Mouse (Mus musculus): ENCODE data around the gene Fbxo44. TPM values are rescaled to one million over a fixed set of nuclear protein-coding genes. Genes with fewer than 3 reads are reported as not detected.

Fbxo44 gene
- total and polyA plus RNA-seq, 3 experiments, result 2.3 to 6.2 TPM; not detected in 1

DNA sequence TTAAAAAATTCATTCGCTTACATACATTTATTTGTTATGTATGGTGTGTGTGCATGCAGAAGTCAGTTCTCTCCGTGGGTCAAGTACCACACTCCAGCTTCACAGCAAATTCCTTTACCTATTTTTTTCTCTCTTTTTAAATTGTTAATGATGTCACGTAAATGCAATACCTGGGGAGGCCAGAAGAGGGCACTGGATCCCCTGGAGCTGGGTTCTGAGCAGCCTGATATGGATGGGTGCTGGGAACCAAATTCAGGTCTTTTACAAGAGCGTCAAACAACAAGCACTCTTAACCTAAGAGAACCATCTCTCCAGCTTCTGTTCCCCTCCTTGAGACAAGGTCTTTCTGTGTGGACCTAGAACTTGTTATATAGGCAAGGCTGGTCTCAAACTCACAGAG lies 43.6 kb downstream of the Fbxo44 start:
- no peaks in the 10 kb centered on the region; a peak in 1 of 4 replicates for H3K36me3 ChIP-seq (ENCODE audit: control insufficient read depth in 1 of 2, insufficient read depth in 2 of 2, low read length in 2 of 2)
- no peak overlapping the region for H3K4me3 ChIP-seq (ENCODE audit: control insufficient read depth in 1 of 2, insufficient read depth in 1 of 2, low read depth in 2 of 2, low read length in 2 of 2)
- H3K4me1 ChIP-seq (ENCODE audit: control insufficient read depth in 1 of 2, insufficient read depth in 2 of 2, low read length in 2 of 2), result peaks cover 0 to 5% of the 10 kb centered on the region in 2 experiments; a peak in 2 of 4 replicates
- no peaks in the 10 kb centered on the region for H3K79me2 ChIP-seq (ENCODE audit: control insufficient read depth, insufficient read depth, low read length, poor library complexity)
- no peak overlapping the region for H3K27ac ChIP-seq (ENCODE audit: control insufficient read depth, low read depth, low read length)
- DNase-seq (ENCODE audit: low read depth, low spot score), result peak; percentile 67
- H3K27me3 ChIP-seq (ENCODE audit: control insufficient read depth in 1 of 2, insufficient read depth in 2 of 2, low read length in 2 of 2), result no peaks in the 10 kb centered on the region
- H3K9me3 ChIP-seq (replicated peaks; ENCODE audit: insufficient read depth, low read length), result no peaks in the 10 kb centered on the region
- TF ChIP-seq SMC3 (IDR thresholded peaks at IDR 0.05; ENCODE audit: low read depth, low read length) (peak; percentile 36), CTCF (IDR thresholded peaks at IDR 0.05 in 2 of 3, conservative IDR thresholded peaks at IDR 0.05 in 1 of 3; ENCODE audit: control insufficient read depth in 1 of 3, insufficient read depth in 1 of 3, low read depth in 2 of 3, low read length in 3 of 3, poor library complexity in 1 of 3, severe bottlenecking in 1 of 3) (peak; percentile 56 to 66 (median 63)), SIN3A (IDR thresholded peaks at IDR 0.05; ENCODE audit: low read length) (no peak), RAD21 (IDR thresholded peaks at IDR 0.05; ENCODE audit: low read depth, low read length) (peak; percentile 22), TAL1 (IDR thresholded peaks at IDR 0.05; ENCODE audit: low read length) (no peak)
- H3K9ac ChIP-seq (ENCODE audit: control insufficient read depth, low read depth, low read length, poor library complexity, severe bottlenecking), result no peak overlapping the region

DNA sequence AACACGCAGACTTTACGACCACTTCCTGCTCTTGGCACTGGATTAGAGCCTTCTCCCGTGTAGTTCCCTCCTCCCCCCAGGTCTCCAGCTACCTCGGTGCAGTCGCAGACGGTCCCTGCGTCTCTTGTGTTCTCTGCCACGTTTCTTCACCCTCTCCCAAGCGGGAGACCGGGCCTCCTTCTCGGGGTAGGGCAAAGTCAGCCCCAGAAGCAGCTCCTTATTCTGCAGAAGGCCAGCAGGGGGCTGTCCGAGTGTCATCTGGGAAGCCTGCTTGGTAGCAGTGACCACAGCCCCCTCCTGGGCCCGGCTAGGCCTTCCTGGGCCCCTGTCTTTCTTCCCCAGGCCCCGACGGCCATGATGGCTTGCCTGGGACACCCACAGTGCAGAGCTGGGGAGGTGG lies 44.8 kb downstream of the Fbxo44 start:
- peak overlapping the region; percentile 70 for H3K9ac ChIP-seq (ENCODE audit: control insufficient read depth, low read depth, low read length, poor library complexity, severe bottlenecking)
- no peaks in the 10 kb centered on the region for H3K9me3 ChIP-seq (replicated peaks; ENCODE audit: insufficient read depth, low read length)
- H3K27me3 ChIP-seq (ENCODE audit: control insufficient read depth in 1 of 2, insufficient read depth in 2 of 2, low read length in 2 of 2), result no peaks in the 10 kb centered on the region
- DNase-seq (ENCODE audit: low read depth, low spot score), result peak; percentile 66
- no peaks in the 10 kb centered on the region for H3K79me2 ChIP-seq (ENCODE audit: control insufficient read depth, insufficient read depth, low read length, poor library complexity)
- TF ChIP-seq CTCF (IDR thresholded peaks at IDR 0.05 in 2 of 3, conservative IDR thresholded peaks at IDR 0.05 in 1 of 3; ENCODE audit: control insufficient read depth in 1 of 3, insufficient read depth in 1 of 3, low read depth in 2 of 3, low read length in 3 of 3, poor library complexity in 1 of 3, severe bottlenecking in 1 of 3), result peak; percentile 43 to 62 (median 54)
- TF ChIP-seq TAL1 (IDR thresholded peaks at IDR 0.05; ENCODE audit: low read length), result no peak
- TF ChIP-seq ZNF384 (IDR thresholded peaks at IDR 0.05; ENCODE audit: low read depth, low read length), result no peak
- TF ChIP-seq MYB (IDR thresholded peaks at IDR 0.05; ENCODE audit: low read depth, low read length), result no peak
- TF ChIP-seq NELFE (IDR thresholded peaks at IDR 0.05; ENCODE audit: low read depth, low read length), result no peak
- 0 out of 2 replicates have a peak, but pooled peaks have one; percentile 33 for TF ChIP-seq MAZ (IDR thresholded peaks at IDR 0.05; ENCODE audit: low read depth, low read length)
- TF ChIP-seq MYC (IDR thresholded peaks at IDR 0.05; ENCODE audit: low read depth, low read length), result no peak
- TF ChIP-seq ETS1 (IDR thresholded peaks at IDR 0.05; ENCODE audit: low read depth, low read length), result no peak
- no peak for TF ChIP-seq USF2 (IDR thresholded peaks at IDR 0.05; ENCODE audit: borderline replicate concordance in 1 of 2, insufficient read depth in 1 of 2, low read depth in 1 of 2, low read length in 2 of 2)
- TF ChIP-seq POLR2AphosphoS2 (IDR thresholded peaks at IDR 0.05; ENCODE audit: low read length), result no peak
- TF ChIP-seq USF1 (IDR thresholded peaks at IDR 0.05; ENCODE audit: low read depth, low read length), result no peak
- no peak for TF ChIP-seq POLR2A (IDR thresholded peaks at IDR 0.05; ENCODE audit: control insufficient read depth in 1 of 2, insufficient read depth in 1 of 2, low read depth in 1 of 2, low read length in 2 of 2, poor library complexity in 1 of 2)
- TF ChIP-seq SMC3 (IDR thresholded peaks at IDR 0.05; ENCODE audit: low read depth, low read length), result peak; percentile 51
- no peak for TF ChIP-seq HCFC1 (IDR thresholded peaks at IDR 0.05; ENCODE audit: low read depth, low read length)
- TF ChIP-seq ZKSCAN1 (IDR thresholded peaks at IDR 0.05; ENCODE audit: low read depth, low read length), result no peak
- peak; percentile 3; the same call in 1 of the 2 replicates for TF ChIP-seq RAD21 (IDR thresholded peaks at IDR 0.05; ENCODE audit: low read depth, low read length)
- TF ChIP-seq ZC3H11A (IDR thresholded peaks at IDR 0.05; ENCODE audit: low read depth, low read length), result no peak
- no peak for TF ChIP-seq POLR2AphosphoS5 (IDR thresholded peaks at IDR 0.05; ENCODE audit: borderline replicate concordance, low read depth, low read length)
- no peak for TF ChIP-seq NRF1 (IDR thresholded peaks at IDR 0.05; ENCODE audit: insufficient read depth, low read depth, low read length, poor library complexity, severe bottlenecking)
- no peak for TF ChIP-seq UBTF (IDR thresholded peaks at IDR 0.05; ENCODE audit: borderline replicate concordance, insufficient read depth, low read depth, low read length)
- 0 out of 2 replicates have a peak, but pooled peaks have one; percentile 16 for TF ChIP-seq MXI1 (IDR thresholded peaks at IDR 0.05; ENCODE audit: low read depth, low read length)
- H3K36me3 ChIP-seq (ENCODE audit: control insufficient read depth in 1 of 2, insufficient read depth in 2 of 2, low read length in 2 of 2), result no peaks in the 10 kb centered on the region; a peak in 1 of 4 replicates
- no peak overlapping the region for H3K27ac ChIP-seq (ENCODE audit: control insufficient read depth, low read depth, low read length)
- peak overlapping the region; percentile 49 to 68 for H3K4me3 ChIP-seq (ENCODE audit: control insufficient read depth in 1 of 2, insufficient read depth in 1 of 2, low read depth in 2 of 2, low read length in 2 of 2)
- H3K4me1 ChIP-seq (ENCODE audit: control insufficient read depth in 1 of 2, insufficient read depth in 2 of 2, low read length in 2 of 2), result peaks cover 0 to 5% of the 10 kb centered on the region in 2 experiments; a peak in 2 of 4 replicates
